Mouse (Mus musculus) right cerebral cortex, postnatal 10 days (tissue): Measurements from ENCODE around the gene Tnip3.

ENCODE experiments used
- DNase-seq, 2 experiments: peaks; one replicate each; pipeline ENCODE4 v3.0.0; 2021; ENCODE audit warnings: low spot score in 2 of 2

The Tnip3 gene

GRCm38 (mm10) chr6:65646408-65646807 lies 121.3 kb downstream of the Tnip3 start:
- no peak for DNase-seq

GRCm38 (mm10) chr6:65647731-65648130 lies 122.6 kb downstream of the Tnip3 start:
- no peak for DNase-seq

- DNase-seq, result no peak
Measured at GRCm38 (mm10) chr6:65651376-65651775, 126.3 kb downstream of the Tnip3 start.

- DNase-seq, result no peak
Measured at GRCm38 (mm10) chr6:65661272-65661671, 136.2 kb downstream of the Tnip3 start.

GRCm38 (mm10) chr6:65662050-65662449 lies 136.9 kb downstream of the Tnip3 start:
- DNase-seq, result no peak

- no peak for DNase-seq
Measured at GRCm38 (mm10) chr6:65663990-65664389, 138.9 kb downstream of the Tnip3 start.

- DNase-seq, result no peak
Measured at GRCm38 (mm10) chr6:65666295-65666694, 141.2 kb downstream of the Tnip3 start.

- no peak for DNase-seq
Measured at GRCm38 (mm10) chr6:65669971-65670370, 144.9 kb downstream of the Tnip3 start.

GRCm38 (mm10) chr6:65670981-65671411 lies 145.9 kb downstream of the Tnip3 start:
- DNase-seq, result peak in 1 of 2 experiments; percentile 18

GRCm38 (mm10) chr6:65671451-65671850 lies 146.3 kb downstream of the Tnip3 start, which contains the start of gene Ndnf:
Ndnf (plus strand) TSS chr6:65671590.
- peak; percentile 53 to 65 for DNase-seq

- peak; percentile 20 to 37 for DNase-seq
Measured at GRCm38 (mm10) chr6:65672131-65673031, 147.3 kb downstream of the Tnip3 start.
